Mouse (Mus musculus) left cerebral cortex, adult 11 months (tissue): Measurements from ENCODE around the gene Xpo6.

Experiments
- DNase-seq: peaks from one replicate; pipeline ENCODE4 v3.0.0; 2022; ENCODE audit warnings: low spot score

Gene Xpo6

DNA sequence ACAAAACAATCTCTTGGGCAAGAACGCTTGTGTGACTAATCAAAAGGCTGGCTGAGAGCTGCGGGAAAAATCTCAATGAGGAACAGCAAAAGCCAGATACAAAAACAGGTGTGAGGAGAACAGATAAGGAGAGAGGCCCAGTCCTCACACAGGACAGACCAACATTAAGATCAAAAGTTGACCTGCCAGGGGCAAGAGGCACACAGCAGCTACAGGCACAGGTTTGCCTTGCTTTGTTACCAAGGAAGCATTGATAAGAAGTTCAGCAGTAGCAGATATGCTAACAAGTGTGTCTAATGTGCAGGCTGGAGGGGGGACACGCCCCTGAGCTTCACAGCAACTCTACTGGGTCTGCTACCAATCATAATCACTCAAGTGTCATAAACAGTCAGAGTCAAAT, 73.8 kb downstream of the Xpo6 start:
- no peak for DNase-seq

DNA sequence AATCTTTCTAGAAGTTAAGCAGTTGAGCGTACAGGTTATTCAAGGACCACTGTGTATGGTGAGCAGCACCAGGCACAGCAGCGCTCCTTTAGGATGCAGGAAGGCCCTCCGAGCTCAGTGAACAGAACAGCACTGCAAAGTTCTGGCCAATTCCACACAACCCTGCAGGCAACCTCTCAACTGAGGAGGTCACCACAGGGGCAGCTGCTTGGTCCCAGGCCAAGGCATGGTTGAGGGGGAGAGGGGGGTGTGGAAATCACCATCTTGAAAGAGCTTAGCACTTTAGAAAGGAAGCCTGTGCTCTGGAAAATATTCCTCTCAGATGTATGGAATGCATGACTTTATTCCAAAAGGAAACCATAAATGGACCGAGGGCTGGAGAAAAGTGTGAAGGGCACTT, 78.8 kb downstream of the Xpo6 start:
- DNase-seq, result no peak

DNA sequence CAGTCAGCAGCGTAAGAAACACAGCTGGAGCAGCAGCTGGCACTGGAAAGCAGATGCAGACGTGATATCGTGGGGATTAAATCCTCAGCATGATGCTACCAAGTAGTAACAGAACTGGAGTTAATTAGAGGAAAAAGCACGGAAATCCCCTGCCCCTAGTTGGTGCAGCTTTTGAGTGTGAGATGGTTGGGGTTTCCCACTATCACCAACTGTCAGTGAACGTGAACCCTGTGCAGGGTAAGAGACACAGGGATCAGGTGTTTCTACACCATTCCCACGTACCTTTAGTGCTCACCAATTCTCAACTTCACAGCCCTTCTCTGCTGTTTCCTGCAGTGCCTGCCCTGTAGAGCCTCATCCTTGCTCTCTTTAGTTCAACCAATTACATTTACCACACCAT, 80.5 kb downstream of the Xpo6 start:
- no peak for DNase-seq

DNA sequence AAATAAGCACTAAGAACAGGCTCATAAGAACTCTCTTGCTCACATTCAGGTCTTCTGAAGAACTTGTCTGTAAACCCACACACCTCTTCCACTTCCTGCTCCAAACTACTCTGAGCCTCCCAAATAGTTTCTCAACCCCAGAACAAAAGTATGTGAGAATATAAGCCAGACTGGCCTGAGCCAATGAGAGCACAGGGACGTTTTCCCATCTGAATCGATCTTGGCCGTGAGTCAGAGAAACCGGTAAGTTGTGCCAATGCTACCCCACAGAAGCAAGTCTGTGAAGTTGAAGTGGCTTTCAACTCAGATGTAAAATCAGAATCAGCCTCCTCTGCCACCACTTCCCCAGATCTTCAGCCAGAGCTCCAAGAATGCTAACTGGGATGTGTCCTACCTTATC, 87.0 kb downstream of the Xpo6 start:
- DNase-seq, result no peak

DNA sequence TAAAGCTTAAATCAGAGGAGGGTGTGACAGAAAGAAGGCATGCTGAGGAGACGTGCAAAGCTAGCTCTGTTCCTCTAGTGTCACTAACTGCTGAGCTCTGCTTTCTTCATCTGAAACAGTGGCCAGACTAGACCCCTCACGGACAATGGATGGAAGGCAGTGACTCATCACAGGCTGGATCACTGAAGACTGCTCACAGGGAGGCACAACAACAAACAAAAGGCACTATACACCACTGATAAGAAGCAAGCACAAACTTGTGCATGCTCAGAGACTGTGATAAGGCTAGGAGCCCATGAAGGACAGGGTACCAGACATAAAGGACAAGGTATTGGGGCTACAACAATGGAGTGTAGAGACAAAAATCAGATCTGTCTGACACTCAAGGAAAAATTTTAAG, 89.1 kb downstream of the Xpo6 start:
- no peak for DNase-seq

DNA sequence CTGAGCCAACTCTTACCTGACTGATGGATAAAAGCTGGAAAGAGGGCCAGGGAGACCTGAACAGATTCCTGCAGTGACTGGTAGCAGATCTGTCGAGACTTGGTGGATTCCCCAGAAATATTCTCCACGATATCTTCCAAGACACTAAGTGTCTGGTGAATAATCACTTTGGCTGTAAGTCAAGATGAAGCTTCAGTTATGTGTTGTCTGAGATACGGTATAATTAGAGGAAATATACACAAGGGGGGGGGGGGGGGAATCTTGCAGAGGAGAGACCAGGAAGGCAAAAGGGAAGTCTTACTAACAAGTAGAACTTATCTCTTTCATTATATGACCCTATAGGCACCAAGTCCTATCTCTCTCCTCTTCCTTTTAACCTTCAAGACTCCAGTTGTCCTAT, 90.4 kb downstream of the Xpo6 start:
- DNase-seq, result no peak

DNA sequence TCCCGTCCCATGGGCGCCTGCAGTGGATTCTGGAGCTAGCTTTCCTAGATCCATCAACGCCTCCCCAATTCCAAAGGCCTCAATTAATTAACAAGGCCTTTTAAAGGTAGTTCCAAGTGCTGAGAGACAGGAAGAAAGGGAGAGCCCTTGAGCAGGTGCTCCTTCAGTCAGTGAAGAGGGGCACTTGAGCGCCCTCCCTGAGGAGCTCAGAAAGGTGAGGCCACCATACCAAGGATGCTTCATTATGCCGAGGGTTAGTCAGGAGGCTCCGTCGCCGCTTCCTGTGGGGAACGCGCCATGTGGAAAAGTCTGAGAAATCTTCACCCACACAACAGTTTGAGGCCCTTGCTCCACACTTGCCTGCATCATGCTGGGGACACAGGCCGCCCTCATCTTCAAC, 99.9 kb downstream of the Xpo6 start:
- DNase-seq, result no peak

DNA sequence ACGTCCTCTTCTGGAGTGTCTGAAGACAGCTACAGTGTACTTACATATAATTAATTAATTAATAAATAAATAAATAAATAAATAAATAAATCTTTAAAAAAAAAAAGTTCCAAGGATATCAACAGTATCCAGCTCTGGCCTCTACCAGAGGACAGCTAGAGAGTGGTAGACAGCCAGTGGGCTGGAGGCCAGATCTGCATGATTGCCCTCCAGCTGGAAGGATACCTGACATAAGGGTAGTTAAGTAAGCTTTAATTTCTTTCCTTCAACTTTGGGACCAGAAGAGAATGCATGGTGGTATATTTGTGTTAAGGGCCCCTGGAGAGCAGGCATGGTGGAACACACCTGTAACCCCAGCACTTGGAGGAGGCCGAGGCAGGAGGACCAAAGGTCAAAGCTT, 100.5 kb downstream of the Xpo6 start:
- no peak for DNase-seq

DNA sequence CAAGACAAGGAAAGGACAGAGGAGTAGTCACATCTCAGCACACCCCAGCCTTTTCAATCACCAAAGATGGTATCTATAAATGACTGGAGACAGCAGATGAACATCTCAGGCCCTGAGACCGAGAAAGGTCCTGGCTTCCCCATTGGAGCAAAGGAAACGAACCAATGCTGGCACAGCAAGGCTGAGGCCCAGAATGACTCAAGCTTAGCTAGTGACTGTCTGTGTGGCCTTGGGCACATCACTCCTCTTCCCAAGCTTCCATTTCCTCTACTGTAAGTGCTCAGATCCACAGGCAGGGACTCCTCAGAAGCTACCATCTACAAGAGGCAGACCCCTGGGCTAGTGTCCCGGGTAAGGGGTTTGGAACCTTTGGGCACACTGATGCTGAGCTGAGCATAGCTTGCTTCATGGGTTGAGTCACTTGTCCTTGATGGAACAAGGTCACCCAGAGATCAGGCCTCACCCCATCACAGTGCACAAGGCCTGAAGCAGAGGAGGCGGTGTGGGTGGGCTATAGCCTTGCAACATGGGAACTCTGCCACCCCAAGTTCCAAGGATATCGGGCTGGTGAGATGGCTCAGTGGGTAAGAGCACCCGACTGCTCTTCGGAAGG, 101.0 kb downstream of the Xpo6 start:
- DNase-seq, result no peak

DNA sequence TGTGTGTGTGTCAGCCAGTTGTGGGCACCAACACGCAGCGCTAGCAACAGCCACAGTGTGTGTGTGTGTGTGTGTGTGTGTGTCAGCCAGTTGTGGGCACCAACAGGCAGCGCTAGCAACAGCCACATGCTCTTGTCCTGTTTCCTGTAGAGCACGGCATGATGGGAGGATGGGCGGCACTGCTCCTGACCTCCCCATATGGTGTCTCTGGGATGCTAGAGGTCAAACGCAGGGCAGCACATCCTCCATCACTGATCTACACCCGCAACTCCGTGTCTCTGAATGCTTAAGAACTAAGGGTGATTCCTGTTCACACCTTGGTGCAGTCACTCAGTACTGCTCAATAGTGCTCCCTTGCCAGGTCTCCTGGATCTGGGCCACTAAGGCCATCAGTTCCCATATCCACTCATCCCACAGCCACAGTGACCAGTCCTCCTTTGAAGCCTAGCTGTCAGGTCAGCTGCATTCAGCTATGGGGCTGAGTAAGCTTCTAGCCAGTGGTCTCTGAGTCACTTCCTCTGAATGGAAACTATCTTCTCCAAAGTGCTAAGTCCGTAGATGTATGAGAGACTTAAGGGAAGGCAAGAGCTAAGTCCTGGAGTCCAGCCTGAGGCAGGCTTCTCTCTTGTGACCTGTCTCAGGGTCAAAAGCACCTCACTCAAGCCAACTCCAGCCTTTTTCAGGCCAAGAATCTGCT, 102.9 kb downstream of the Xpo6 start:
- no peak for DNase-seq

DNA sequence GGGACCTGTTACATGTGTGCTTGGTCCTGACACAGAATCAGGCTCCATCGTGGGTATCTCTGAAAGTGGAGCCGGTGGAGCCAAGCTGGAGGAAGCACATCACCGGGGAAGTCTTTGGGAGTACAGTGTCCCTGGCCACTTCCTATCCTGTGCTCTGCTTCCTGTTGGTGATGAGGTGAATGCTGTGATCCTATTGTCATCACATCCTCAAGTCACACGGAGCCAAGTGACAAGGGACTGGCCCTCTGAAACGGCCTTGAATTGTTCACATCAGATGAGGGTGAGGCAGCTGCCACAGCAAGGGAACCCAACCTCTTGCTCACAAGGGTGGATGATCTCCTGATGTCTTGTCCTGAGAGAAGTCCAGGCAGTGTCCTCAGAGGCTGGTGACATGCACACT, 103.7 kb downstream of the Xpo6 start:
- no peak for DNase-seq

DNA sequence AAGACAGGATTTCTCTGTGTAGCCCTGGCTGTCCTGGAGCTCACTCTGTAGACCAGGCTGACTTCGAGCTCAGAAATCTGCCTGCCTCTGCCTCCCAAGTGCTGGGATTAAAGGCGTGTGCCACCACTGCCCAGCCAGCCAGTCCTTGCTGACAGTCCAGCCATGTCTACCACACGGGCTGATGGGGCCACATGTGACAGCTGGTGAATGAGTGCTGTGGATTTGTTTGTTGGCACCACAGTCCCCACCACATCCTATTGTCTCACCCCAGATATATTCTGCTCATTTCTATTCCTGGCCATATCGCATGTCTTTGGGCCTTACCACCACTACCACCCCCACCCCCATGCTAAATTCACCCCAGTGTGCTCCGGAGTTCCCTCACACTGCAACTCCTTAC, 105.6 kb downstream of the Xpo6 start:
- DNase-seq, result no peak

DNA sequence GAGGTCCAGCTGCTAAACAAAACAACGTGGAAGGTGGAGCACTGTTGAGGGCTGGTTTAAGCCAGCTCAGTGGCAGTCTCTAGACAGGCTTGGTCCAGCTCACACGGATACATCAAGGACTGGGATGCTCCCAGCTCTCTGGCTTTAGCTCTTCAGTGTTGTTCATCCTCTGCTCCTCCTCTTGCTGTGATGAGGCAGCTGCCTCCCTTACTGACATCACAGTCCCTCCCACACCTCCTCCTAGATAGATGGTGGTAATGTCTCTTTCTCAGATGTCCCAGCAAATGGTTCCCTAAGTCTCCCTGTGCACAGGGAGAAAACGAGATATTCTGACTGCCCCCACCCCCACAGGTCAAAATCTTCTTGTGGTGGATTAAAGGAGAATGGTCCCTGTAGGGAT, 107.1 kb downstream of the Xpo6 start:
- no peak for DNase-seq

DNA sequence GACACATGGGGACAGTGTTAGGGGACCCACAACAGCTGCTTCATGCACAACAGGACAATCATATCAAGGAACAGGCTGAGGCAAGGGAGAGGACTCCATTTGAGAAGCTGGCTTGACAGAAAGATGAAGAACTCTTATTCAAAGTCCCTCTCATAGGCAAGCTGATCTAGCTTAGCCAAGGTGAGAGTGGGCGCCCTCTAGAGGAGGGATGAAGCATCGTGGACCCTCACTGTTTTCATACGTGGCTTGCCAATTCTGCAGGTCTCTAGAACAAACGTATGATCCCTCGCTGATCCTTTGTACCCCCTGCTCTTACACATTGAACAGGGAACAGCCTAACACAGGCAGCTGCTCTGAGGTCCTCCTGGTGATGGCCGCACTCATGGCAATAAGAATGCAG, 110.5 kb downstream of the Xpo6 start:
- DNase-seq, result no peak

DNA sequence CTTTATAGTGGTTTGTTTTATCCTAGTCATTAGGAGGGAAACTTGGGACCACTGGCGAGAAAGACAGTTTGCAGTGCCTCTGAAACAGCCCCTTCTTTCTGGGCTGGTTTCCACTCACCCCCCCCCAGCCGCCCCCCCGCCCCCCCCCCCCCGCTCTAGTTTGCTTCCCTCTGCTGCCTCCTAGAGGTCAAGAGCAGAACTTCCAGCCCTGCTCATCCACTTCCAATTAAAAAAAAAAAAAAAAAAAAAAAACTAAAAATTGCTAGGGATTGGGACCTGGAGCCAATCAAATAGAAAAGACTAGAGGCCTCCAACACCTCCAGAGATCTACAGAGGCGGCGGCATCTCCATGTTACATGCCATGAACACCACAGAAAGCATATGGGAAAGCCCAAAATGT, 112.1 kb downstream of the Xpo6 start:
- no peak for DNase-seq

DNA sequence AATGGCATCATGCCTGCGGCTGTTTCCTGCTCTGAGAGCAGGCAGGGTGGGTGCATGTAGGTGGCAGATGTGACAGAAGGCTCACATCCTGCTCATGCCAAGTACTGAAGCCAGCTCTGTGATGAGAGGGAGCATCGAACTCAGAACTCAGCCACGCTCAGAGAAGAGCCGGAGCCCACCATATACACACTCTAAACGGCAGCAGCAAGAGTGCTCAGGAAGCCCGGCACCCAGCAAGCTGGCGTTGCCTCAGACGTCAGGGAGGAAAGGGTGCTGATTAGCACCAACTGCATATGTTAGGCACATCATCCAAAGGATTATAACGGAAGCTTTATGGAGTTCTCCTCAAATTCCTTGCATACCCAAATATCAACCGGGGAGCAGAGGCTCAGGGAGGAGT, 112.7 kb downstream of the Xpo6 start:
- no peak for DNase-seq

DNA sequence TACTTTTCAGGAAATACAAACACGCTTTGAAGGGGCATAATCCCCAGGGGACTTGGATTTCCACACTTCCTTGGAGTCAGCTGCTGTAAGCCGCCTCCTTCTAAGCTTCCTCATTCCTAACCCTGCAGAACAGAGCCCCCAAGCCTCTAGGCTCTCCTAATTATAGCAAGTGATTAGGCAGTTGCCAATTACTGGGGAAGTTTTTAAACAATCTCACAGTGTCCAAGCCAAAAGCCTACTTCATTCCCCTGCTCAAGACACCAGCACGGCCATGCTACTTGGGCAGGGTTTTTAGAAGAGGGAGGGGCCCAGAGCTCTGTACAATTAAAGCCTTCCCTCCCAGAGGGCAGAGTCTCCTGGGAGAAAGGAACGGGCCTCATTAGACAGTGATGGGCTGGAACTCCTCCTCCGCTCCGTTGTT, 114.0 kb downstream of the Xpo6 start:
- DNase-seq, result no peak

DNA sequence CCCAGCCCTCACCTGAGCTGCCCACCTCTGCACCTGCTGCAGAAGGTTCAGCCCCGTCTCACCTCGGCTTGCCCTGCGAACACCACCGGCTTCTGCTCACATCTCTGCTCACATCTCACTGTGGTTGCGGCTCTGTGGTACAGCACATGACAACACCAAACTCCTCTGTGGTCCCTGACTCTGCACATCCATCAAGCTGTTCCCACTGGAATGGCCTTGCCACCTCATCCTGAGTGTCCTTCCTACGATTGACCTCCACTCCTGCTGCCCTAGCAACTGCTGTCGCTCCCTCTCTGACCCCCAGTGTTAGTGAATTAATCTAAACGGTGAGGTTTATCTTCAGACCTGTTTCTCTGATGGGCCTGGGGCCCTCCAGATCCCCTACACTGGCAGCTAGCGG, 115.1 kb downstream of the Xpo6 start:
- DNase-seq, result no peak

DNA sequence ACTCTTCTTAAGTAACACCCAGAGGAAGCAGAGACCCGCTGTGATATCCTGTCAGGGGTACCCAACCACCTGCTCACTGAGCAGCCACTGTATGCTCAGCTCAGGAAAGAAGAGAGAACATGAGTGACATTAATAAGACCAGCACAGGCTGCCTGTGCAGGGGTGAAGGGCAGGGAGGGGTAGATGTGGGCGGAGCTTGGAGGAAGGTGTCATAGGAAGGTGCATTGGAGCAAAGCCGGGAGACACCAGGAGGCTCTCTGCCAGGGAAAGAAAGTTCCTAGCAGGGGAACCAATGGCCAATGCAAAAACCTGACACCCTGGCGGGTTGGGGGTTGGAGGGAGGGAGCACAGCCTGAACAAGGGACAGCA, 116.3 kb downstream of the Xpo6 start:
- DNase-seq, result no peak

DNA sequence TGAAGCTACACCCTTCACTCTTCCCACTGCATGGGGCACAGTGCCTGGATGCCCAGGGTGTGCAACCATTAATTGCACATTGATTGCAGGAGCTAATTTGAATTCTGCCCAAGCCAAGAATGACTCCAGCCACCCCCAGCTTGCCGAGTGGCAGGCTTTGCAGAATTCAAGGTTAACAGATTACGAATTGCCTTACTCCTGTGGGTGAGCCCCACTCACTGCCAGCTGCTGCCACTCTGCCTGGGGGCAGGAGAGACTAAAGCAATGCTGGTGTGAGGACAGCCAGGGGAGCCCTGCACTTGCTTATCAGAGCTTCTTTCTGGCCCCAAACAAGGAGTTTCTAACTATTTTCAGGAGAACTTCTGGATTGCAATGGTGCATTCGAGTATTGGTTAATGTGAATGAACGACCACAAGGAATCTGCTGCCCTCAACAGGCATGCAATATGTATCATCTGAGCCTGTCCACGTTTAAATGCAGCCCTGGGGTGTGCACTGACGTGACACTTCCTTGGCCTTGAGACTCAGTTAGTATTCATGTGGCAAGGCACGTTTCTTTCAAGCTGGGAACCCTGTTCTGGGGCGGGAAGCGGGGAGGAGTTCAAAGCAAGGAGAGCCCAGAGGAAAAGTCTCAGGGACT, 116.8 kb downstream of the Xpo6 start:
- no peak for DNase-seq

DNA sequence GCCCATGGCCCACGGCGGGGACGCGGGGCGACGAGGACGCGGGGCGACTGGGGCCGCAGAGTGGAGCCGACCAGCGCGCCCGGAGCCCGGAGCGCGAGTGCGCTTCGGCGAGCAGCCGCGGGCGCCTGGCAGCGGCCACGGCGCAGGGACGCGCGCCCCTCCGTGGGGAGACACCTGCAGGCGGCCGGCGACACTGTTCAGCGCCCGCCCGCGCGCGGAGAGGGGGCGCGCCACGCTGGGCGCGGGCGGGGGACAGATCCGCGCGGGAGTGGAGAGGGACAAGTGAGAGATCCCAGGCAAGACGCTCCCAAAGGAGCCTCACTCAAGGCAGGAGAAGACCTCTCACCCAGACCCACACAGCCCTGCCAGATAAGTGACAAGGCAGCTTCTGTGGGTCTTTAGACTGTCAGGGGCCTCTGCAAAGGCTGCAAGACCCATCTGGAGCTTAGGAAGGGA, 118.0 kb downstream of the Xpo6 start, which contains the start of gene Gsg1l:
Gene Gsg1l (minus strand): TSS at position 126 of the 456 bp plus-strand sequence.
- no peak for DNase-seq

DNA sequence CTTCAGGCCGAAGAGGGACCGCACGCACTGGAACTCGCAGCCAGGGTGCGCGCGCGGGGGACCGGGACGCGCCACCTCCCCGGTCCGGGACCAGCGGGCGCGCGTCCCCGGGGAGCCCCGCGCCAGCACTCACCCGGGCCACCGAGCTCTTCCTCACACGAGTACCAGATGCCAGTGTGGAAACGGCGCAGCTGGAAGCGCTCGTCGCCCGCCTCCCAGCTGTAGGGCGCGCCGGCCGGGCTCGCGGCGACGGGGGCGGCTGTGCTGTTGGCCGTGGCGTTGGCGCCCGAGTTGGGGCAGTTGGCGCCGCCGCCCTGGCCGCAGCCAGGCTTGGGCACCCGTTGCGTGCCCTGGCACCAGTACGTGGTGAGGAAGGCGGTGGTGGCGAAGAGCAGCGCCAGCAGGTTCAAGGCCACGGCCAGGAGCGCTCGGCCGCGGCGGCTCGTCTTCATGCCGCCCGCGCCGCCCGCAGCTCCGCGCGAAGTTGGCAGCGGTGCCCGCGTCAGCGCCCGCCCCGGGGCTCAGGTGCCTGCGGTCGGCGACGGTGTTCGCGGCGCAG, 118.5 kb downstream of the Xpo6 start:
- no peak for DNase-seq

DNA sequence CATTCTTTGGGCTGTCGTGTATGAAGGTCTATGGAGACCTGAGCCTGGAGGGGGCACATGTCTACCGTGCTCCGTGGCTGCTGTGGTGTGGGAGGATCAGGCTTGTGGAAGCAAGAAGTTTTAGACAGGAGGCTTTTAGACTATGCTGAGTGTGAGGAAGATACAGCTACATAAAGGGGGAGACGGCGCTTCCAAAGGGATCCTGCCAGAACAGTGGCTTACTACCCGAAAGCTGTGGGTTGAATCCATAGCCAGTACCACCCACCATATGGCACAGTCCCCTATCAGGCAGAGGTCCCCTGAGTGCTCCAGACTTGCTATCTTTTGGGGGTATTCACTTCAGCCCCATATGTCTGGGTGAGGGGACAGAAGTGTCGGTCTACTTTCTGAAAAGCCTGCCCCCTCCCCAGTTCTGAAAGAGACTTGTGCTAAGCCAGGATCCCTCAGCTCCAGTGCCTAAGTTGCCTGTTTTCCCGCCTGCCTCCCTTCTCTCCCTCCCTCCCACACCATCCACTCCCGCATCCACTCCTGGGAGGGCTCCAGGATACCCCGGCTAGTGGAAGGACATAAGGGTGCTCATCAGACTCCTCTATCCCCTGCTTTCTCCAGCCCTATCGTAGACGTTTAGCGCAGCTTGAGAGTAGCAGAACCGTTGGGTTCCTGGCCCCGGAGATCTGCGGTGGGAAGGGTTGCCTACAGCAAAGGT, 119.2 kb downstream of the Xpo6 start:
- no peak for DNase-seq
